Mouse (Mus musculus): ENCODE measurements around the gene Rps17. TPM values are rescaled to one million over a fixed set of nuclear protein-coding genes. Genes with fewer than 3 reads are reported as not detected.

Gene Rps17
- polyA plus RNA-seq, 1 experiment, result 3,363 TPM

DNA sequence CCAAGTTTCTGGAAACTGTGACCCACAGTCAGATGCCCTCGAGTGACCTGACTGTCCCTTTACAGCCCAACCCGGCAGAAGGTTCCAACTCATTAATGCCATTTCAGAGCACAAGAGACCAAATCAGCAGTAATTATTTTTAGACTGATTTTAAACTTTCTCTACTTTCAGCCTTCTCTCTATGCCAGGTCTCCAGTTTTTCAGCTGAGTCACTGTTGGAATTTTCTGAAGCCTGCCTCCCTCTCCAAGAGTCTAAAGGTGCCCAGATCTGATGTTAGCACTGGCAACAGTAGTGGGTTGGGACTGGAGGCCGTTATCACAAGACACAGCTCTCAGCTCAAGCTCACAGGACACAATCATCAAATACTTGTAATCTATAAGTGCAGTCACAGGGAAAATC lies 22.9 kb upstream of the Rps17 start:
- H3K4me3 ChIP-seq (ENCODE audit: insufficient read depth, poor library complexity, severe bottlenecking), result no peak overlapping the region
- no peaks in the 10 kb centered on the region for H3K79me2 ChIP-seq (ENCODE audit: control insufficient read depth, insufficient read depth)
- H3K79me3 ChIP-seq (ENCODE audit: low read depth), result no peaks in the 10 kb centered on the region
- H3ac ChIP-seq (ENCODE audit: control insufficient read depth, insufficient read length, low read depth), result no peak overlapping the region
- peaks cover 25% of the 10 kb centered on the region for H3K27me3 ChIP-seq (ENCODE audit: control insufficient read depth, insufficient read depth, insufficient read length)
- H3K36me3 ChIP-seq (ENCODE audit: control insufficient read depth, insufficient read depth), result no peaks in the 10 kb centered on the region
- TF ChIP-seq FOSL1 (IDR thresholded peaks at IDR 0.05; ENCODE audit: insufficient read depth, low read length, poor library complexity, severe bottlenecking), result no peak
- TF ChIP-seq CEBPB (IDR thresholded peaks at IDR 0.05; ENCODE audit: low read depth), result no peak
- TF ChIP-seq USF1 (IDR thresholded peaks at IDR 0.05; ENCODE audit: low read depth), result no peak
- TF ChIP-seq MYOD1 (IDR thresholded peaks at IDR 0.05; ENCODE audit: control insufficient read depth, insufficient read length, low read depth), result no peak
- TF ChIP-seq CTCF (IDR thresholded peaks at IDR 0.05; ENCODE audit: control insufficient read depth, insufficient read depth, insufficient read length), result no peak
- no peak for TF ChIP-seq MAX (IDR thresholded peaks at IDR 0.05)
- TF ChIP-seq MYOG (IDR thresholded peaks at IDR 0.05; ENCODE audit: control insufficient read depth, extremely low read depth, insufficient read length), result no peak

DNA sequence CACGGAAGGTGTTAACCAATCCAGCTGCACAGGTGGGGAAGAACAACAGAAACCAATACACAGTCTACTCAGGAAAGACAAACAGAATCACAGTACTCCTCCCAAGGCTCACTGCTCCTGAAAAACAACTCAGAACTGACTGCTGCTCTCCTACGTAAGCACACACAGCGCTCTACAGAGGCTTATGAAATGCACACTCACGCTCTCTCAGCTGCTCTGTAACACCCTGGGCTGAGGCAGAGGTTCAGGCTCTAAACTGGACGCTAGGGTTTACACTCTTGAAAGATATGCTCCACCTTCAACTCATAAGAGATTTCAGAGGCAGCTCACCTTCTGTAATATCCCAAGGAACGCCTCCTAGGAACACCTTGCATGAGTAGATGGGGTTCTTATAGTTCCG lies 11.9 kb upstream of the Rps17 start:
- Histone ChIP-seq H3K4me3 (ENCODE audit: insufficient read depth, poor library complexity, severe bottlenecking) (no peak overlapping the region), H3ac (ENCODE audit: control insufficient read depth, insufficient read length, low read depth) (no peak overlapping the region), H3K79me3 (ENCODE audit: low read depth) (no peaks in the 10 kb centered on the region), H3K27me3 (ENCODE audit: control insufficient read depth, insufficient read depth, insufficient read length) (peaks cover 26% of the 10 kb centered on the region), H3K36me3 (ENCODE audit: control insufficient read depth, insufficient read depth) (no peaks in the 10 kb centered on the region), H3K79me2 (ENCODE audit: control insufficient read depth, insufficient read depth) (no peaks in the 10 kb centered on the region)
- TF ChIP-seq CTCF (IDR thresholded peaks at IDR 0.05; ENCODE audit: control insufficient read depth, insufficient read depth, insufficient read length), result no peak
- TF ChIP-seq MYOD1 (IDR thresholded peaks at IDR 0.05; ENCODE audit: control insufficient read depth, insufficient read length, low read depth), result no peak
- TF ChIP-seq MYOG (IDR thresholded peaks at IDR 0.05; ENCODE audit: control insufficient read depth, extremely low read depth, insufficient read length), result no peak
- no peak for TF ChIP-seq USF1 (IDR thresholded peaks at IDR 0.05; ENCODE audit: low read depth)
- TF ChIP-seq MAX (IDR thresholded peaks at IDR 0.05), result no peak
- no peak for TF ChIP-seq CEBPB (IDR thresholded peaks at IDR 0.05; ENCODE audit: low read depth)
- no peak for TF ChIP-seq FOSL1 (IDR thresholded peaks at IDR 0.05; ENCODE audit: insufficient read depth, low read length, poor library complexity, severe bottlenecking)

DNA sequence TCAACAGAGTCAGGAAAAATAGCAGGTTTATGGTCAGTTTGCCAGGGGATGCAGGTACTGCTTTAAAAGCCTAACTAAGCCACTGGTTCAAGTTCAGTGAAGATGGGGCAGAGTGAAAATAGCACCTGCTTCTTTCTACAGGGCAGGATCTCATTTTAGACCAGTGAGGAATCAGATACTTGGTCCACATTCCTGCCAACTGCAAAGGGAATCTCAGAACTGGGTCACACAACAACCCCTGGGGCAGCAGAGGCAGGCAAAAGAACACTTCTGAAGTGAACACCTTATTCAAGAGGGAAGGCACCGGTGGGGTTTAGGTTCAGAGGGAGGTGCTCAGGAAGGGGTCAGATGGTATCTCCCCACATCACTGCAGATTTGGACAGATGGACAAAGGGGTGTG lies 11.3 kb upstream of the Rps17 start:
- Histone ChIP-seq H3K4me3 (ENCODE audit: insufficient read depth, poor library complexity, severe bottlenecking) (no peak overlapping the region), H3K79me3 (ENCODE audit: low read depth) (no peaks in the 10 kb centered on the region), H3K36me3 (ENCODE audit: control insufficient read depth, insufficient read depth) (no peaks in the 10 kb centered on the region), H3K79me2 (ENCODE audit: control insufficient read depth, insufficient read depth) (no peaks in the 10 kb centered on the region), H3K27me3 (ENCODE audit: control insufficient read depth, insufficient read depth, insufficient read length) (peaks cover 30% of the 10 kb centered on the region), H3ac (ENCODE audit: control insufficient read depth, insufficient read length, low read depth) (no peak overlapping the region)
- TF ChIP-seq CTCF (IDR thresholded peaks at IDR 0.05; ENCODE audit: control insufficient read depth, insufficient read depth, insufficient read length) (no peak), MYOG (IDR thresholded peaks at IDR 0.05; ENCODE audit: control insufficient read depth, extremely low read depth, insufficient read length) (no peak), MAX (IDR thresholded peaks at IDR 0.05) (no peak), MYOD1 (IDR thresholded peaks at IDR 0.05; ENCODE audit: control insufficient read depth, insufficient read length, low read depth) (no peak), FOSL1 (IDR thresholded peaks at IDR 0.05; ENCODE audit: insufficient read depth, low read length, poor library complexity, severe bottlenecking) (no peak), USF1 (IDR thresholded peaks at IDR 0.05; ENCODE audit: low read depth) (no peak), CEBPB (IDR thresholded peaks at IDR 0.05; ENCODE audit: low read depth) (no peak)

DNA sequence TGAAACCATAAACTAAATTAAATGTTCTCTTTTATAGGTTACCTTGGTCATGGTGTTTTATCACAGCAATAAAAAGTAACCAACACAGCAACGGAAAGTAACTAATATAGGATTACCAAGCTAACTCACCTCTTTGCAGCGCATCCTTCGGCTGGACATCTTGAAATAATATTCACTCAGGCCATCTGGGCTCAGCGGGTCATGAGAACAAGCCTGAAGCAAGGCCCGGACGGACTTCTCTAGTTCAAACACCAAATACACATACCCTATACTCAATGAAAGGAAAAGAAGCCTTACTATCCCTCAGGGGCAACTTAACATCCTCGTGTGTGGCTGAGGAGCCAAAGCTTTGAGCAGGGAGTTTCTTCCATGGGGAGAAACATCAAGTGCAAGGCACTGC lies 10.7 kb upstream of the Rps17 start:
- H3K36me3 ChIP-seq (ENCODE audit: control insufficient read depth, insufficient read depth), result no peaks in the 10 kb centered on the region
- TF ChIP-seq FOSL1 (IDR thresholded peaks at IDR 0.05; ENCODE audit: insufficient read depth, low read length, poor library complexity, severe bottlenecking) (no peak), CEBPB (IDR thresholded peaks at IDR 0.05; ENCODE audit: low read depth) (no peak), MAX (IDR thresholded peaks at IDR 0.05) (no peak), MYOD1 (IDR thresholded peaks at IDR 0.05; ENCODE audit: control insufficient read depth, insufficient read length, low read depth) (no peak), CTCF (IDR thresholded peaks at IDR 0.05; ENCODE audit: control insufficient read depth, insufficient read depth, insufficient read length) (no peak), MYOG (IDR thresholded peaks at IDR 0.05; ENCODE audit: control insufficient read depth, extremely low read depth, insufficient read length) (no peak), USF1 (IDR thresholded peaks at IDR 0.05; ENCODE audit: low read depth) (no peak)
- no peak overlapping the region for H3ac ChIP-seq (ENCODE audit: control insufficient read depth, insufficient read length, low read depth)
- no peaks in the 10 kb centered on the region for H3K79me2 ChIP-seq (ENCODE audit: control insufficient read depth, insufficient read depth)
- no peaks in the 10 kb centered on the region for H3K79me3 ChIP-seq (ENCODE audit: low read depth)
- peaks cover 31% of the 10 kb centered on the region for H3K27me3 ChIP-seq (ENCODE audit: control insufficient read depth, insufficient read depth, insufficient read length)
- no peak overlapping the region for H3K4me3 ChIP-seq (ENCODE audit: insufficient read depth, poor library complexity, severe bottlenecking)

DNA sequence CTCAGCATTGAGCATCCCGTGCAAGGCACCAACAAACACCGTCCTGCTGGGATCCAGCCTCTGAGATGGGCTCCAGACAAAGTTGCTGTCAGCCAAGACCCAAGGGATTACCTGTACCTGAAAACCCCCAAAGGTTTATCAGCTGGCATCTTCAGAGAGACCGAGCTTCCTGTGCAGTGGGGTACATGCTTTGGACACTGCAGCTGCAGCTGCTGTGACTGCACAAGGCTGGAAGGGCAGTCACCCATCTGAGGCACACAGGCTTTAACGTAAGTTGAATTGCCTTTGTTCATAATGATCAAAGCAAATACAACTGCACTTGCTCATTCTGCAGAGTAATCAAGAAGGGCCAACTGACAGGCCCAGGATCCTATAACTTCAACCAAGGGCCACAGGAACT lies 6.8 kb upstream of the Rps17 start:
- no peaks in the 10 kb centered on the region for H3K79me3 ChIP-seq (ENCODE audit: low read depth)
- TF ChIP-seq MAX (IDR thresholded peaks at IDR 0.05) (no peak), FOSL1 (IDR thresholded peaks at IDR 0.05; ENCODE audit: insufficient read depth, low read length, poor library complexity, severe bottlenecking) (no peak), USF1 (IDR thresholded peaks at IDR 0.05; ENCODE audit: low read depth) (no peak), CTCF (IDR thresholded peaks at IDR 0.05; ENCODE audit: control insufficient read depth, insufficient read depth, insufficient read length) (no peak), CEBPB (IDR thresholded peaks at IDR 0.05; ENCODE audit: low read depth) (no peak), MYOD1 (IDR thresholded peaks at IDR 0.05; ENCODE audit: control insufficient read depth, insufficient read length, low read depth) (no peak), MYOG (IDR thresholded peaks at IDR 0.05; ENCODE audit: control insufficient read depth, extremely low read depth, insufficient read length) (no peak)
- no peaks in the 10 kb centered on the region for H3K36me3 ChIP-seq (ENCODE audit: control insufficient read depth, insufficient read depth)
- no peak overlapping the region for H3K4me3 ChIP-seq (ENCODE audit: insufficient read depth, poor library complexity, severe bottlenecking)
- no peaks in the 10 kb centered on the region for H3K79me2 ChIP-seq (ENCODE audit: control insufficient read depth, insufficient read depth)
- H3ac ChIP-seq (ENCODE audit: control insufficient read depth, insufficient read length, low read depth), result no peak overlapping the region
- H3K27me3 ChIP-seq (ENCODE audit: control insufficient read depth, insufficient read depth, insufficient read length), result peaks cover 16% of the 10 kb centered on the region

DNA sequence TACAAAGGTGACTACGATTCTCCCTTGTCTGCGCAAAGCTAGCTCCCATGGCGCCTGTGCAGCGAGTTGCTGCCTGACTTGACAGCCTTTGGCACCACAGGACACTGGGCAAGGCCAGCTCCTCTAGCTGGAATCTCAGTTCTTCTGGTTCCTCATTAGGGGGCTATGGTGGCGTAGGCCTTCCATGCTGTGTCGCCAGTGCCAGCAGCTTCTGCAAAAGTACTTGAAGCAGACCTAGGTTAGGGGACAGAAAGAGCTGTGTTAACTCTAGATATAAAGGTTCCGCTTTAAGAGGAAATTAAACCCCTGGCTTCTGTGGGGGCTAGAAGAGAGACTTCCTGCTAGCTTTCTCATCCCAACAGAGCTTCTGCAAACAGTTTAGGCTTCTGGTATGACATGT lies 3.2 kb upstream of the Rps17 start:
- TF ChIP-seq CTCF (IDR thresholded peaks at IDR 0.05; ENCODE audit: control insufficient read depth, insufficient read depth, insufficient read length), result no peak
- no peak for TF ChIP-seq USF1 (IDR thresholded peaks at IDR 0.05; ENCODE audit: low read depth)
- no peak for TF ChIP-seq MAX (IDR thresholded peaks at IDR 0.05)
- TF ChIP-seq FOSL1 (IDR thresholded peaks at IDR 0.05; ENCODE audit: insufficient read depth, low read length, poor library complexity, severe bottlenecking), result no peak
- no peak for TF ChIP-seq MYOD1 (IDR thresholded peaks at IDR 0.05; ENCODE audit: control insufficient read depth, insufficient read length, low read depth)
- TF ChIP-seq CEBPB (IDR thresholded peaks at IDR 0.05; ENCODE audit: low read depth), result no peak
- no peak for TF ChIP-seq MYOG (IDR thresholded peaks at IDR 0.05; ENCODE audit: control insufficient read depth, extremely low read depth, insufficient read length)
- H3K79me2 ChIP-seq (ENCODE audit: control insufficient read depth, insufficient read depth), result peaks cover 19% of the 10 kb centered on the region
- H3K79me3 ChIP-seq (ENCODE audit: low read depth), result peaks cover 14% of the 10 kb centered on the region
- peaks cover 13% of the 10 kb centered on the region for H3K27me3 ChIP-seq (ENCODE audit: control insufficient read depth, insufficient read depth, insufficient read length)
- no peak overlapping the region for H3ac ChIP-seq (ENCODE audit: control insufficient read depth, insufficient read length, low read depth)
- H3K4me3 ChIP-seq (ENCODE audit: insufficient read depth, poor library complexity, severe bottlenecking), result no peak overlapping the region
- peaks cover 13% of the 10 kb centered on the region for H3K36me3 ChIP-seq (ENCODE audit: control insufficient read depth, insufficient read depth)

Data from C2C12 (cell line).